Mouse (Mus musculus): ENCODE results near the gene Cckbr.

Gene Cckbr

DNA sequence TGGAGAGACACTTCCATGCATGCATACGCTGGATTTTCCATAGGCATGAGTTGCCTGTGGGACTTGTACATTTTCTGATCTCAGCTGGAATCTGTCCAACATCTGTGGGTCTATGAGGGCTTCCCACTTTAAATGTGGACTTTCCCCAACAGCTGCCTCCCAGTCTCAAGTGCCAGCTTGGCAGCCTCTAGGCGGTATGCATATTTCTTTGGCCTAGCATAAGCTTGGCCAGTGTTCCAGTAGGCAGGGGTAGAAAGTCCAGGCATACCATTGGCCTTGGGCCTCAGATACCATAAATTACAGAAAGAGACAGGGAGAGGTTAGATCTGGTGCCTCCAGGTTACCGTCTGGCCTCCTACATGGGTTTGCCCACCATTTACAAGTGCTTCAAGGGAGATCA is 72.3 kb downstream of the Cckbr start:
- no peak for DNase-seq (ENCODE audit: inconsistent ontology term)

DNA sequence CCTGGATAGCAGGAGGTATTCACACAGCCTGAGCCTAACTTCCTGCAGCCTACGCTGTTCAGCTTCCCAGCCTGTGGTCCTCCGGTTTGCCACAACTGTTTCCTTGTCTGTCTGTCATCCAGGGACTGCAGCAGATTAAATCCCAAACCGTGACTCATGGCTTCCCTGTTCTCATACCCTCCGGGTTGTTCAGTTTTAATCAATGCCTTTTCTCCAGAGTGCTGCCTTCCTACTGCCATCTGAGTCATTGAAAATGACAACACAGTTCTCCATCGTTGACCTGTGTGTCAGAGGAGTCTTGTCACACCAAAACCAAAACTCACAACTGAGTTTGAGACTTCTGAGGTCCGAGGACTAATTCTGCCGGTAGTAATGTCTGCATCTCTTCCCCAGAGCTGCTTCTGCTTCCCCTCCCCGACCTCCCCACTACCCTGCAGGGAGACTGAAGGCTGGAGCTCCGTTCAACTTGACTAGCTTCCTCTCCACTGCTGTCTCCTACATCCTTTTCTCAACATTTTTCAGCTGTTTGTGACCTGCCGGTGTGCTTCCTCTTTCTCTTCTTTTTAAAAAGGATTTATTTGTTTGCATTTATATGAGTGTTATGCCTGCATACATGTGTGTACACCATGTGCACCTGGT is 73.4 kb downstream of the Cckbr start:
- peak; percentile 86 for DNase-seq (ENCODE audit: inconsistent ontology term)

DNA sequence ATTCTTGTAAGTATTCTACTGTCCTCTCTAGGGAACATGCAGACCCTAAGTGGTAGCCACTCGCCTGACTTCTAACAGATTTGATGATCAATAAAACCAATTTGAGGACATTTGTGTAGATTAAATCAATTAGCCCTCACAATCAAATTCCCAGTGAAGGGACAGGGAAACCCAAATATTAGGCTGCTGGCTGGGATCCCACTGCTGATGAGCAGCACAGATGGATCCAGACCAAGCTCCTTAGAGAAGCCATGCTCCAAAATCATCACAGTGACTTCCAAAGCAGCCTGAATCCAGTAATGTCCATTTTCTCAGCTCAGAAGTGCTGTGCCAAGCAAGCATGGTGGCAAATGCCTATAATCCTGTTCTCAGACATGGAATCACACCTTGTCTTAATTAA is 74.1 kb downstream of the Cckbr start:
- peak; percentile 25 for DNase-seq (ENCODE audit: inconsistent ontology term)

DNA sequence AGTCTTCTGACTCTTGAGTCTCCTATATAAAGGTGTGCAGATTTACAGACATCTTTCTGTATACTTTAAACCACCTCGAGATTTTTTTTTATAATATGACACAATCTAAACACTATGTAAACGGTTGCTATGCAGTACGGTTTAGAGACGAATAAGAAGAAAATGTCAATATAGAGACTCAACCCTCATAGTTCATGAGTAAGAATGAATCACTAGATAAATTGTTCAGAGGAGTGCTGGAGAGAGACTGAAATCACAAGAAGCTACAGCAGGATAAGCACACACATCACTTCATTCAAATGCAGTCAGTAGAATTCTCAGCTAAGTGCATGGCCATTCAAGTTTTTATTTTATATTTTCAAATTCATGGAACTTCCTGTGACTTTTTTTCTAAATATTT is 76.5 kb downstream of the Cckbr start:
- DNase-seq (ENCODE audit: inconsistent ontology term), result no peak

DNA sequence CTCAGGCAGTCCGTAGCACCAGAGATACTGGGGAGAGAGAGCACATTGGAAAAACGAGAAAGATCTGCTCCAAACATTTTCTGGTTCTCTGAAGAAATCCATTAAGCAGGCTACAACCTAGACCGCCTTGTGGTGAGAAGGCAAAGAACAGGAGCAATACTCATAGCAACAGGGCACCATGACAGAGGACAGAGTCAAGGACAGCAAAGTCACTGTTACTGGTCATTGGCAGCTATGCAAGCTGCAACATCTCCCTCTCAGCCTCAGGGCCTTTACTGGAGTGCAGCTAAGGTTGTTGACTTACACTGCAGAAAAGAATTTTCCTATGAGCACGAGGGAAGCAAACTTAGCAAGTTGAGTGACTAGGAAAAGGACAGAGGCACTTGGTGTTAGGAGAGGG is 81.7 kb downstream of the Cckbr start:
- DNase-seq (ENCODE audit: inconsistent ontology term), result no peak

DNA sequence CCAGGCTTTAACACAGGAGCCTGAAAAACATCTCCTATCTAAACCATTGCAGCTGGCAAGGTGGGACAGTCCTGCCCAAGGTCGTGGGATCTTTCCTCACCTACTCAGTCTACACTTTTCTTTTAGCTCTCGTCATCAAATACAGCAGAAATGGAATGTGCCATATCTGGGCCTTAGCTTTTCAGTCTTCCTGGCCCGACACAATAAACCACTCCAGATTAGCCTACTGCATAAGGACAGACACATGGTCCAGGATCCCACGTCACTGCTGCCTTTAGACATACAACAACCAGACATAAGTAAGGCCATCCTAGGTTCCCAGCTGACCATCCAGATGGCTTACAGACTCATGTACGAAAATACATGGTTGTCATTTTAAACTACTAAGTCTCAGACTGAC is 84.6 kb downstream of the Cckbr start:
- no peak for DNase-seq (ENCODE audit: inconsistent ontology term)

DNA sequence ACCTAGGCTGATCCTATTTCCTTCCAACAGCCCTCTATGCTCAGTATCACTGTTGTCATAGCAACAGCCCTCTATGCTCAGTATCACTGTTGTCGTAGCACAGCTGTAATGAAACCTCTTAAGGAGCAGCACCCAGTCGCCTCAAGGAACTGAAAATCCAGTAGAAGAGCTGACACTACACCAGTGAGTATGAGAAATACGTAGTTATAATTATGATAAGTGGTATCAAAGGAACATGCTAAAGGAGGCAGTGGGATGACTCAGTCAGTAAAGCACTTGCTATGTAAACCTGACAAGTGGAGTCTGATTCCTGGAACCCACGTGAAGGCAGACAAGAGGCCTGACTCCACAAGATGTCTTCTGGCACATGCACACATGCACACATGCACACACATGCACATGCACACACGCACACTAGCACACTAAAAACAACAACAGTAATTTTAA is 88.3 kb downstream of the Cckbr start:
- DNase-seq (ENCODE audit: inconsistent ontology term), result no peak

DNA sequence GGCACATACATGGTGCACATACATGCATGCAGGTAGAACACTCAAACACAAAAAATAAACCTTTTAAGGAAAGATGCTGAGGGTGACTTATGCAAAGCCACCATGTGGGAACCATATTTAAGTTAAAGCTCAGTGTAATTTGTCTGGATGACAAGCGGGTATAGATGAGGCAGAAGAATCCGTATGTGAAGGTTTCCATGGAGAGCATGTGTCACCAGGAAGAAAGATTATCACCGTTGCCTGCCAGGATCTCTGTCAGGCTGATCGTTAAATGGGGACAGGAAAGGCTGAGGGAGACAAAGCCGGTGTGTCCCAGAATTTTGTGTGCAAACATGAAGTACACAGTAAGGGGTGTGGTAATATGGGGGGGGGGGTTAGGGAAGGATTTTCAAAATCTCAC is 89.0 kb downstream of the Cckbr start:
- no peak for DNase-seq (ENCODE audit: inconsistent ontology term)

DNA sequence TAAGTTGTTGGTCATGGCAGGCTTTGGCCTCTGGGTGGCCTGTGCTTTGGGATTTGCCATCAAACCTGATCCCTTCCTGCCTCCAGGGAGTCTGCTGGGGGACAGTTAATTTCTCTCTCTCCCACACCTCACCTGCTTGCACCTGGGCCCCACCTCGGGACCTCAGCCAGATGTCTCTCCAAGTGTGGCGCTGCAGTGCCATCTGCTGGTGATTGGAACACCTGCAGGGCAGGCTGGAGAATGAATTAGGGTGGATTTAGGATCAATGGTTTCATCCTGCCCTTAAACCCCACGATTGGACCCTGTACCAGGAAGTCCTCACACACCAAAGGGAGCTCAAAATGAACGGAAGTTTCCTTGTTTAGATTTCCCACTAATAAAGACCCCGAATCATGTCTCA is 89.6 kb downstream of the Cckbr start:
- peak; percentile 27 for DNase-seq (ENCODE audit: inconsistent ontology term)

DNA sequence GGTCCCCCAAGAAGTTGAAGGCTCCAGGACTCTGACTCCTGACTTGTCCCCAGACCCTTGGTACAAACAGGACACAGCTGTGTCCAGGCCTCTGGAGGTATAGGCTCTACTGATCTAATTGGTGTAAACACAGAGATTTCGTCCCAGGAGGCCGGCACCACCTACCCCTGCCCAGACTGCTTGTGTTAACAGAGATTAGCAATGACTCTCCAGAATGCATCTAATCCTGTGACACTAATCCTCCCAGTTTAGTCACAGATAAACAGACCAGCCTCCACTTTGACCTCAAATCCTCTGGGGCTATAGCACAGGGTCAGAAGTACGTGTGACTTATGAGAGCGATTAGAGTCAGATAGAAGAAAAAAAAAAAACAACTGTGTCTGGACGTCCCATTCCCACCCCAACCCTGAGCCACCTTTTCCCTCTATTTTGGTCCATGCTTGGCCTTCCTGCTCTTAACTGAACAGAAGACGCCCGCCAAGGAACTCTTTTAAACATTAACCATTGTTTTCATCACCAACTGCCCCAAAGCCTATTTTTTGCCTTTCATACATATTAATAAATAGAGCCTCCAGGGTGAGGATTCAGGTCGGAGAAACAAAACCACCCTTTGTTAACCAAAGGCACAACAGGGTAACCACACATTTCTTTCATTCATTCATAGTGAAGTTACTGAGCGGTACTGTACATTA is 91.3 kb downstream of the Cckbr start:
- no peak for DNase-seq (ENCODE audit: inconsistent ontology term)

DNA sequence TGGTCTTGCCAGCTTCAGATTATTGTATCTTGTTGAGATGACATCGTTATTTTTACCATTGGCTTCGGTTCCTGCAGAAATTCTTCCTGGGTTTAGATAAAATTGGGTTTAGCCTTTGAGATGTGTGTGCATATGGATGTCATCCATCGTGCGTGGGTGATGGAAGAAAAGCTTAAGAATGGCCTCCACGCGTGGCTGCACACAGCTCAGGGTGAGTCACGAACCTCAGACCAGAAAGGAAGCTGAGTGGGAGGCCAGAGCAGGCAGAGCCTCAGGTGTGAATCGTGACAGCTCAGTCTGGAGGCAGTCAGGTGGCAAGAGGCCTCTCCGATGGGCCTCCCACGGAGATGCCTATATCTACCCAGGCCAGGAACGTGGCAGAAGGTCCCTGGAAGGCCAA is 93.8 kb downstream of the Cckbr start:
- DNase-seq (ENCODE audit: inconsistent ontology term), result peak; percentile 84

DNA sequence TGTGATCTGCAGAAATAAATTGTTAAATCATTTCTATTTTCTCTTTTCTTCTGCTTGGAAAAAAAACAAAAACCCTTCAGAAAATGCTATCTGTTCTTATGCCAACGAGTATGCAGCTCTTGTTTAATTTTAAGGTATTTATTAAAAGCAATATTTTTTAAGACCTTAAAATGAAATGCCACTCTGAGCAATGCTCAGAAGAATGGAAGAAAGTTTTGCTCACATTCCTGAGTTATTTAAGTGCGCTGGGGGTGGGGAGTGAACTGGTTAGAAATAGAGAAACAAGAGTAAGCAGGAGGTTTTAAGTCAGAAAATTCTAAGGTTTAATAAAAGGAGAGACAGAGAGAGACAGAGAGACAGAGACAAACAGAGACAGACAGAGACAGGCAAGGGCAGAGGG is 94.2 kb downstream of the Cckbr start:
- DNase-seq (ENCODE audit: inconsistent ontology term), result peak; percentile 51

DNA sequence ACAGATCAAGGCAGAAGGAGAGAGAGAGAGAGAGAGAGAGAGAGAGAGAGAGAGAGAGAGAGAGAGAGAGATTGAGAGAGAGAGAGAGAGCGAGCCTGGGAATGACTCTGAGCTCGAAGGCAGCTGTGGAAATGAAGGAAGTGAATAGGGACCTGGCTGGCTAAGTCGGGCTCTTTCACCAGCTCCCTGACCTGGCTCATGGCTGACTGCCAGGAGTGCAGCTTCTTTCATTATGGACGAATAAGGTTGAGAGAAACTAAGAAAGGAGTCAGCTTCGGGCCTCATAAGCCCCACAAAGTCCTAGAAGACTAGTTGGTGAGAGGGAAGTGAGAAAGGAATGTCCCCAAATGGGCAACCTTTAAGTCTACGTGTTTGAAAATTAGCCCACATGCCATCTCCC is 94.7 kb downstream of the Cckbr start:
- DNase-seq (ENCODE audit: inconsistent ontology term), result peak; percentile 43
